Mouse (Mus musculus): ENCODE data around the gene Unc13d.

DNA sequence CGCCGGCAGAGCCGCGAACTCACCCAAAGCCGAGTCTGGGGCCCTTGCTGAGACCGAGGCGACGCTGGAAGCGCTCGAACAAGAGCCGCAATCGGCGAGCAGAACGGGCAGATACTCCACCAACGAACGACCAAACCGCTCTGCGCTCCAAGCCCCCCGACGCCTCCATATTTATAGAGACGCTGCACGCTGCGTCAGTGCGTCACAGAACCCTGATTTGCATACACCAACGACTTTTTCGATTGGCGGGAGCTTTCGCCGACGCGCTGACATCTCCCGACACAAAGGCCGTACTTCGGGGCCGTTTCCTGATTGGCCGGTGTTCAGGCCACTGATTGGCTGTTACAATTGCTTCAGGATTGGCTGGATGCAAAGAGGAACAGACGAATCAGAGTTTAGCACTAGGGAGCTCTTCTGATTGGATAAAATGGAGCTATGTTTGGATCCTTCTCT is 53.4 kb downstream of the Unc13d start:
- no peak for TF ChIP-seq CTCF (conservative IDR thresholded peaks at IDR 0.05; ENCODE audit: insufficient read depth, insufficient read length, low read depth, low read length)
- peak; percentile 100 for TF ChIP-seq POLR2A (IDR thresholded peaks at IDR 0.05; ENCODE audit: low read depth, low read length)
